Mouse (Mus musculus): ENCODE data around the gene Prkcz. TPM values are rescaled to one million over a fixed set of nuclear protein-coding genes. Genes with fewer than 3 reads are reported as not detected.

The Prkcz gene
- polyA plus RNA-seq, 1 experiment from 2014 or later, result 65.4 TPM

DNA sequence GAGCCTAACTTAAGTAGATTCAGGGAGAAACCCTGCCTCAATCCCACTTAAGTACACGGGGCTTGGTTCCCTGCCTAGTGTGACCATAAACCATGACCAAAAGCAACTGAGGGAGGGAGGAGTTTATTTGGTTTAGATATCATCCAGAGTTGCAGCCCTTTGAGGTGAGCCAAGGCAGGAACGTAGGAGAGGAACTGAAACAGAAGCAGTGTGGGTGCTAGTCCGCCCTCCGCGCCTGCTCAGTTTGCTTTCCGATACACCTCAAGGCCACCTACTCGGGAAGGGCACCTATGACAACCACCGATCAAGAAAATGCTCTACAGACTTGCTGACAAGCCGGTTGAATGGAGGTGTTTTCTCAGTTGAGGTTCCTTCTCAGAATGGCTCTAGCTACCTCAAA is 6.6 kb upstream of the Prkcz start:
- DNase-seq, result no peak
- Histone ChIP-seq H3K27me3 (ENCODE audit: control insufficient read depth, insufficient read depth, low read length) (peaks cover 7% of the 10 kb centered on the region), H3K27ac (replicated peaks; ENCODE audit: low read depth, low read length) (no peak overlapping the region), H3K9me3 (ENCODE audit: control insufficient read depth, low read length) (no peaks in the 10 kb centered on the region), H3K4me1 (ENCODE audit: control insufficient read depth, insufficient read depth, low read length) (no peaks in the 10 kb centered on the region), H3K4me2 (ENCODE audit: low read length) (no peak overlapping the region), H3K4me3 (replicated peaks; ENCODE audit: low read depth, low read length) (no peak overlapping the region), H3K9ac (replicated peaks; ENCODE audit: low read length) (no peak overlapping the region), H3K36me3 (ENCODE audit: control insufficient read depth, insufficient read depth, low read length) (no peaks in the 10 kb centered on the region)
- no peak for ATAC-seq (ENCODE audit: low FRiP score, low TSS enrichment)
- WGBS, result 91% methylated on average over 9 of the region's 9 CpGs

DNA sequence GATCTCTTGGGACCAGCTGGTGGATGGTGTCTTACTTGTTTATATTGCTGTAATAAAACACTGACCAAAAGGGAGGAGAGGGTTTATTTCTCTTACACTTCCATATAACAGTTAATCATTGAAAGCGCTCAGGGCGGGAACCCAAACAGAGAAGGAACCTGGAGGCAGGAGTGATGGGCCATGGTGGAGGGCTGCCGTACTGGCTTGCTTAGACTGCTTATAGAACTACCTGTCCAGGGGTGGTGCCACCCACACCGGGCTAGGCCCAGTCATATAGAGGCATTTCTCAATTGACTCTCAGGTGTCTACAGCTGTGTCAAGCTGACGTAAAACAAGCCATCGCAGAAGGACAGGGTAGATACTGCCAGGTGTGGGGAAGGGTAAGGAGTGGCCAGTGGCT is 5.6 kb upstream of the Prkcz start:
- Histone ChIP-seq H3K27me3 (ENCODE audit: control insufficient read depth, insufficient read depth, low read length) (peaks cover 16% of the 10 kb centered on the region), H3K4me1 (ENCODE audit: control insufficient read depth, insufficient read depth, low read length) (no peaks in the 10 kb centered on the region), H3K4me2 (ENCODE audit: low read length) (no peak overlapping the region), H3K4me3 (replicated peaks; ENCODE audit: low read depth, low read length) (no peak overlapping the region), H3K9me3 (ENCODE audit: control insufficient read depth, low read length) (no peaks in the 10 kb centered on the region), H3K9ac (replicated peaks; ENCODE audit: low read length) (no peak overlapping the region), H3K27ac (replicated peaks; ENCODE audit: low read depth, low read length) (no peak overlapping the region), H3K36me3 (ENCODE audit: control insufficient read depth, insufficient read depth, low read length) (no peaks in the 10 kb centered on the region)
- 93% methylated on average over 6 of the region's 6 CpGs for WGBS
- ATAC-seq (ENCODE audit: low FRiP score, low TSS enrichment), result no peak
- DNase-seq, result no peak

DNA sequence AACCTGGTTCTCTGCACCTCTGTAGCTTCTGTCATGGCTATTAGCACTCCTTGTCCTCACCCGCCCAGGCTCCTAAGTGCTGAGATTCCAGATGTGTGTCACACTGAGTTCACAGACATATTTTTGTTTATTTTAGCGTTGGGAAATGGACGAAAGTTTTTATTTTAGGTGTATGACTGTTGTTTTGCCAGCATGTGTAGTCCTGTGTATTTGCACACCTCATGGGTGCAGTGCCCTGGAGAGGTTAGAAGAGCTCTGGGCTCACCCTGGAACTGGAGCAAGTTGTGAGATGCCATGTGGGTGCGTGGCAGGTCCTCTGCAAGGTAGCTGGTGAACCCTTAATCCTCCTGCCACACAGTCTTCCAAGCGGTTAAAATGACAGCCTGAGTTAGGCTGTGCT is 1.3 kb upstream of the Prkcz start:
- Histone ChIP-seq H3K9me3 (ENCODE audit: control insufficient read depth, low read length) (no peaks in the 10 kb centered on the region), H3K27me3 (ENCODE audit: control insufficient read depth, insufficient read depth, low read length) (peaks cover 43% of the 10 kb centered on the region), H3K9ac (replicated peaks; ENCODE audit: low read length) (no peak overlapping the region), H3K27ac (replicated peaks; ENCODE audit: low read depth, low read length) (no peak overlapping the region), H3K4me2 (ENCODE audit: low read length) (no peak overlapping the region), H3K36me3 (ENCODE audit: control insufficient read depth, insufficient read depth, low read length) (no peaks in the 10 kb centered on the region), H3K4me3 (replicated peaks; ENCODE audit: low read depth, low read length) (no peak overlapping the region), H3K4me1 (ENCODE audit: control insufficient read depth, insufficient read depth, low read length) (0 out of 2 replicates have a peak, but pooled peaks cover 3% of the 10 kb centered on the region)
- 35% methylated on average over 5 of the region's 5 CpGs for WGBS
- DNase-seq (no peak), ATAC-seq (ENCODE audit: low FRiP score, low TSS enrichment) (no peak)

DNA sequence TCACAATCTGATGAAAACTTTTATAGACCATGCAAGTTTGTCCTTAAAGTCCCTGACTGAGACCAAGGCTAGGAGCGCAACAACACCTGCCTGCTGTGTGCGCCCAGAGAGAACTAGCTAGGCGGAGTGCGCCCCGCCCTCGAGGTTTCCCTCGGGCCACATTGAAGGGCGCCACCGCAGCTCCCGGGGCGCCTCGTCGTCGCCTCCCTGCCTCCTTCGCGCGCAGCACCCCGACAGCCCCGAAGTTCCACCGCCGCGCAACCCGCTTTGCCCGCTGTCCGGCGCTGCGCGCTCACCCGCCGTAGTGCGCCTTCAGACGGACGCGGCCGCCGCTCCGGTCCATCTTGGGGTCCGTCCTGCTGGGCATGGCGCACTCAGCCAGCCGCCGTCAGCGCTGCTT is 305 bp downstream of the Prkcz start:
- DNase-seq (no peak), ATAC-seq (ENCODE audit: low FRiP score, low TSS enrichment) (no peak)
- Histone ChIP-seq H3K9ac (replicated peaks; ENCODE audit: low read length) (no peak overlapping the region), H3K4me3 (replicated peaks; ENCODE audit: low read depth, low read length) (peak overlapping the region; percentile 33), H3K9me3 (ENCODE audit: control insufficient read depth, low read length) (no peaks in the 10 kb centered on the region), H3K4me2 (ENCODE audit: low read length) (peak overlapping the region; percentile 51), H3K36me3 (ENCODE audit: control insufficient read depth, insufficient read depth, low read length) (no peaks in the 10 kb centered on the region), H3K27ac (replicated peaks; ENCODE audit: low read depth, low read length) (no peak overlapping the region), H3K4me1 (ENCODE audit: control insufficient read depth, insufficient read depth, low read length) (0 out of 2 replicates have a peak, but pooled peaks cover 3% of the 10 kb centered on the region), H3K27me3 (ENCODE audit: control insufficient read depth, insufficient read depth, low read length) (peaks cover 43% of the 10 kb centered on the region)
- 1% methylated on average over 42 of the region's 42 CpGs for WGBS

DNA sequence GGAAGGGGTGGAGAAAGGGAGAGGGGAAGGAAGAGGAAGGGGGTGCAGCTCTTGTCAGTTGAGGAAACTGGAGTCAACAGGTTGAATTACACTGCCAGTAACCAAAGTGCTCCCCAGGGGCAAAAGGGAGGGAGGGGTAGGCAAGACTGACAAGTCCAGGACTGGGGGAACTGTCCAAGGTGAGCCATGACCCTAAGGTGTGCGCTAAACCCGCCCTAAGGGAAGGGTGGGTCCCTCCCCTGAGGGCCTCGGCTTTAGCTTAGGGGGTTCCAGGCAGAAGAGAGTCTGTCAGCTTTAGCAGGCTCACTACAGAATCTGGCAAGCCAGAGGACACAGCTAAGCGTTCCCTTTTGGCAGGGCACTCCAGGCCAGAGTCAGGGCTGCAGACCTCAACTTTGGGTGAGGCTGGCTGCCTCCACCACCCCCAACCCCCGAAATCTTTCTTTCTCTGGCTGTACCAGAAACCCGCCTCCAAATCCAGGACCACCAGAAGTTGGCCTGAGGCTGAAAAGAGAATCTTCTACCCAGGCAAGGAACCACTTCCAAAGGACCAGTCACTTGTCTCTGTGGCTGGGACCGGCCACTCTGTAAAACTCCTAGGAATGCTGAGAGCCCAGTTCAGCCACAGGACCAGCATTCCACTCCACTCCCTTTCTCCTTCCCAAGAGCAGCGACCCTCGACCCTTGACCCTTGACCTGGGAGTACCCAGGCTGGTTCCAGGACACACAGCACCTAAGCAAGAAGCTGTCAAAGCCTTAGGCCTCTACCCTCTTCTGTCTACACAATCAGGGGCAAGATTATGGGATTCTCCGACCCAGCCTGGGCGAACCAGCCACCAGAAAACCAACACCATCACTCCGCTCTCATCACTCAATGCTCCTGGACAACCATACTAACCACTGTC is 1.3 kb downstream of the Prkcz start:
- H3K36me3 ChIP-seq (ENCODE audit: control insufficient read depth, insufficient read depth, low read length), result no peaks in the 10 kb centered on the region
- H3K27ac ChIP-seq (replicated peaks; ENCODE audit: low read depth, low read length), result no peak overlapping the region
- H3K9me3 ChIP-seq (ENCODE audit: control insufficient read depth, low read length), result no peaks in the 10 kb centered on the region

DNA sequence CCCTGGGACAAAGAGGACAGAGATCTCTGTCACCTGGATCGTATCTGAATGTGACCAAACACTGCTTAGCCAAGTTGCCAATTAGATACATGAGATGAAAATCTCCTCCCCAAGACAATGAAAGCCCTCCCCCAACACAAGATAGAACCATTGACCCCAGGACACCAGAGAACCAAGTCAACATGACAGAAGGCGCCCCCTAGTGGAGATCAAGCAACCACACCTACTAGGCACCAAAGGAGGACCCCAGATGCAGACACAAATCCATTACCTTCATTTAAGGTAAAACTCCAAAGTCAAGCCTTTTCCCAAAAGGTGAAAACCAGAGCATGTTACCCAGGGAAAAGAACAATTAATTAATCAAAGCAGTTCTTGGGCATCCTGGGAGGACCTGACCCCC is 3.6 kb downstream of the Prkcz start:
- H3K27me3 ChIP-seq (ENCODE audit: control insufficient read depth, insufficient read depth, low read length), result peaks cover 35% of the 10 kb centered on the region
- H3K9me3 ChIP-seq (ENCODE audit: control insufficient read depth, low read length), result no peaks in the 10 kb centered on the region
- no peak overlapping the region for H3K4me2 ChIP-seq (ENCODE audit: low read length)
- WGBS, result 50% methylated on average over 2 of the region's 2 CpGs
- ATAC-seq (ENCODE audit: low FRiP score, low TSS enrichment) (no peak), DNase-seq (no peak)
- H3K36me3 ChIP-seq (ENCODE audit: control insufficient read depth, insufficient read depth, low read length), result no peaks in the 10 kb centered on the region
- no peak overlapping the region for H3K4me3 ChIP-seq (replicated peaks; ENCODE audit: low read depth, low read length)
- no peak overlapping the region for H3K9ac ChIP-seq (replicated peaks; ENCODE audit: low read length)
- 0 out of 2 replicates have a peak, but pooled peaks cover 3% of the 10 kb centered on the region for H3K4me1 ChIP-seq (ENCODE audit: control insufficient read depth, insufficient read depth, low read length)
- no peak overlapping the region for H3K27ac ChIP-seq (replicated peaks; ENCODE audit: low read depth, low read length)

More for the DNA sequence above, 1.3 kb downstream of the Prkcz start:
- no peak for ATAC-seq (ENCODE audit: low FRiP score, low TSS enrichment)
- DNase-seq, result no peak
- H3K9ac ChIP-seq (replicated peaks; ENCODE audit: low read length), result no peak overlapping the region
- no peak overlapping the region for H3K4me3 ChIP-seq (replicated peaks; ENCODE audit: low read depth, low read length)
- H3K4me1 ChIP-seq (ENCODE audit: control insufficient read depth, insufficient read depth, low read length), result 0 out of 2 replicates have a peak, but pooled peaks cover 3% of the 10 kb centered on the region
- H3K27me3 ChIP-seq (ENCODE audit: control insufficient read depth, insufficient read depth, low read length), result peaks cover 43% of the 10 kb centered on the region
- WGBS, result 40% methylated on average over 12 of the region's 12 CpGs
- no peak overlapping the region for H3K4me2 ChIP-seq (ENCODE audit: low read length)

DNA sequence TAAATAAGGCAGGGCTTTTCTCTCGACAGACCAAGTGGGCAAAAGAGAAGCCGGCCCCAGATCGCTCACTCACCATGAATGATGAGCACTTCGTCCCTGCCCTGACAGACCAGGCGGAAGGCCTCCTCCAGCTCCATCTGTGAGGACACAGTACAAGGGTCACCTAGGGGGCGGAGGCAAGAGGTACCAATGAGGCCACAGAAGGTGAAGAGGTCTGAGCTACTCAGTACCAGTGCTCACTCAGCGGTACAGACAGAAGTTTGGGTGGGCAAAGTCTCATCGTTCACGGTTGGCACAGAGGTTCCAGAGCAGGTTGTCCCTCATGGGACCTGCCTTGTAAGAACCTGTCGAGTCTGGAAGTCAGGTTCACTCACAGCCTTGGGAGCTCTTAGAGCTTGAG is 4.8 kb downstream of the Prkcz start:
- H3K4me2 ChIP-seq (ENCODE audit: low read length), result no peak overlapping the region
- DNase-seq (no peak), ATAC-seq (ENCODE audit: low FRiP score, low TSS enrichment) (no peak)
- no peak overlapping the region for H3K27ac ChIP-seq (replicated peaks; ENCODE audit: low read depth, low read length)
- no peak overlapping the region for H3K4me3 ChIP-seq (replicated peaks; ENCODE audit: low read depth, low read length)
- H3K36me3 ChIP-seq (ENCODE audit: control insufficient read depth, insufficient read depth, low read length), result no peaks in the 10 kb centered on the region
- H3K27me3 ChIP-seq (ENCODE audit: control insufficient read depth, insufficient read depth, low read length), result peaks cover 22% of the 10 kb centered on the region
- no peaks in the 10 kb centered on the region for H3K4me1 ChIP-seq (ENCODE audit: control insufficient read depth, insufficient read depth, low read length)
- WGBS, result 91% methylated on average over 10 of the region's 10 CpGs
- H3K9ac ChIP-seq (replicated peaks; ENCODE audit: low read length), result no peak overlapping the region
- no peaks in the 10 kb centered on the region for H3K9me3 ChIP-seq (ENCODE audit: control insufficient read depth, low read length)

DNA sequence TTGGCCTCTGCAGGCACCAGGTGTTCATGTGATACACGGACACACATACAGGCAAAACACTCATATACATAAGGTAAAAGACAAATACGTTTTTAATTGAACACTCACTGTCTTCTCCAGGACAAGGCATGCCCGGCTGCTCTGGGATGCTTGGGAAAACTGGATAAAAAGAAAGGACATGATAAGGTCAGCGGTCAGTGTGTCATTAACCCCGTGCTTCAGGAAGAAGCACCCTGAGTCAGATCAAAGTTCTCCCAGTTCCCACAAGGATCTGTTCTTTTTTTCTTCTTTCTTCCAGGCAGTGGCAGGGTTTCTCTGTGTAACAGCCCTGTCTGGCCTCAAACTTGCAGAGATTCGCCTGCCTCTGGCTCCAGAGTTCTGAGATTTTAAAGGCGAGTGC is 6.6 kb downstream of the Prkcz start:
- no peak for DNase-seq
- Histone ChIP-seq H3K4me3 (replicated peaks; ENCODE audit: low read depth, low read length) (no peak overlapping the region), H3K9me3 (ENCODE audit: control insufficient read depth, low read length) (no peaks in the 10 kb centered on the region), H3K27ac (replicated peaks; ENCODE audit: low read depth, low read length) (no peak overlapping the region), H3K36me3 (ENCODE audit: control insufficient read depth, insufficient read depth, low read length) (no peaks in the 10 kb centered on the region), H3K4me1 (ENCODE audit: control insufficient read depth, insufficient read depth, low read length) (no peaks in the 10 kb centered on the region), H3K9ac (replicated peaks; ENCODE audit: low read length) (no peak overlapping the region), H3K4me2 (ENCODE audit: low read length) (no peak overlapping the region), H3K27me3 (ENCODE audit: control insufficient read depth, insufficient read depth, low read length) (peaks cover 5% of the 10 kb centered on the region; the same call in 1 of the 2 replicates)
- no peak for ATAC-seq (ENCODE audit: low FRiP score, low TSS enrichment)
- WGBS, result 82% methylated on average over 7 of the region's 7 CpGs

DNA sequence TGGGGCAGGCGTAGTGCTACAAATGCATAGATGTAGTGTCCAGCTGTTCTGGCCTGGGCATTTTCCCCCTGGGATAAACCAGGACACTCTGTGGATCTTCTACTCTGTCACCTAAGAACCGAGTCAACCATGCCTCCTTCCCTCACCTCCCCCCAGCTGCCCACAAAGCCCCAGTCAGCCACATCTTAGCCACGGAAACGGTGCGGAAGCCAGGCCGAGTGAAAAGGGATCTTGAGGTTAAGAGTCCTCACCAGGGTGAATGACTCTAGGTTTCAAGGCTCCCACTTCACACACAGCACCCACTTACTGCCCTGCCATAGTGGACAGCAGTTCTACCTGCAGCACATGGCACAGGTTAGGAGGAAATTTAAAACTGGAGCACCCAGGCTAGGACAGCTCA is 7.1 kb downstream of the Prkcz start:
- no peak for ATAC-seq (ENCODE audit: low FRiP score, low TSS enrichment)
- no peaks in the 10 kb centered on the region for H3K9me3 ChIP-seq (ENCODE audit: control insufficient read depth, low read length)
- no peak overlapping the region for H3K4me2 ChIP-seq (ENCODE audit: low read length)
- H3K27ac ChIP-seq (replicated peaks; ENCODE audit: low read depth, low read length), result no peak overlapping the region
- DNase-seq, result no peak
- H3K9ac ChIP-seq (replicated peaks; ENCODE audit: low read length), result no peak overlapping the region
- WGBS, result 85% methylated on average over 6 of the region's 6 CpGs
- no peaks in the 10 kb centered on the region for H3K36me3 ChIP-seq (ENCODE audit: control insufficient read depth, insufficient read depth, low read length)
- H3K4me1 ChIP-seq (ENCODE audit: control insufficient read depth, insufficient read depth, low read length), result no peaks in the 10 kb centered on the region
- H3K27me3 ChIP-seq (ENCODE audit: control insufficient read depth, insufficient read depth, low read length), result no peaks in the 10 kb centered on the region
- no peak overlapping the region for H3K4me3 ChIP-seq (replicated peaks; ENCODE audit: low read depth, low read length)

All from midbrain, embryonic 14.5 days (tissue).